Mouse (Mus musculus) megakaryocyte, embryonic 14.5 days (primary cell): ENCODE results near the gene Tpra1. TPM values are rescaled to one million over a fixed set of nuclear protein-coding genes. Genes with fewer than 3 reads are reported as not detected.

Experiments
- H3K27me3 ChIP-seq: replicated peaks from 2 replicates; pipeline ENCODE3; 2012; ENCODE audit warnings: inconsistent platforms
- H3K36me3 ChIP-seq: replicated peaks from 2 replicates; pipeline ENCODE3; 2012; ENCODE audit warnings: low read length, inconsistent platforms, mixed read lengths
- H3K4me1 ChIP-seq: 2 replicates; pipeline ENCODE4 v1.6.1; 2012; ENCODE audit warnings: inconsistent platforms
- H3K4me3 ChIP-seq: replicated peaks from 2 replicates; pipeline ENCODE3; 2012; ENCODE audit warnings: moderate library complexity, mild to moderate bottlenecking, inconsistent platforms
- H3K9me3 ChIP-seq: 2 replicates; pipeline ENCODE4 v1.6.1; 2012; ENCODE audit warnings: inconsistent platforms
- FLI1 ChIP-seq: IDR thresholded peaks from 2 replicates; pipeline ENCODE4 v1.6.1; 2012; ENCODE audit warnings: low read length, inconsistent platforms, mixed read lengths
- GATA1 ChIP-seq: IDR thresholded peaks from 3 replicates; pipeline ENCODE4 v1.6.1; 2012; ENCODE audit warnings: mixed read lengths, low read length, inconsistent platforms, borderline replicate concordance
- polyA plus RNA-seq: library from polyadenylated mRNA; stranded (reverse); fragments of >175 nt; gene quantifications from 2 replicates; pipeline ENCODE4 v1.2.3, GENCODE M21; 2012; ENCODE audit warnings: low replicate concordance; ENCODE audit not compliant: insufficient read depth

The Tpra1 gene
- polyA plus RNA-seq, 1 experiment: 102 TPM

- Histone ChIP-seq H3K9me3 (no peaks in the 10 kb centered on the region), H3K4me1 (peaks cover 10% of the 10 kb centered on the region), H3K4me3 (no peak overlapping the region), H3K27me3 (no peaks in the 10 kb centered on the region), H3K36me3 (peaks cover 100% of the 10 kb centered on the region)
- TF ChIP-seq GATA1 (no peak), FLI1 (no peak)
Measured at GRCm38 (mm10) chr6:88886417-88886967, 15.6 kb upstream of the Tpra1 start.

DNA sequence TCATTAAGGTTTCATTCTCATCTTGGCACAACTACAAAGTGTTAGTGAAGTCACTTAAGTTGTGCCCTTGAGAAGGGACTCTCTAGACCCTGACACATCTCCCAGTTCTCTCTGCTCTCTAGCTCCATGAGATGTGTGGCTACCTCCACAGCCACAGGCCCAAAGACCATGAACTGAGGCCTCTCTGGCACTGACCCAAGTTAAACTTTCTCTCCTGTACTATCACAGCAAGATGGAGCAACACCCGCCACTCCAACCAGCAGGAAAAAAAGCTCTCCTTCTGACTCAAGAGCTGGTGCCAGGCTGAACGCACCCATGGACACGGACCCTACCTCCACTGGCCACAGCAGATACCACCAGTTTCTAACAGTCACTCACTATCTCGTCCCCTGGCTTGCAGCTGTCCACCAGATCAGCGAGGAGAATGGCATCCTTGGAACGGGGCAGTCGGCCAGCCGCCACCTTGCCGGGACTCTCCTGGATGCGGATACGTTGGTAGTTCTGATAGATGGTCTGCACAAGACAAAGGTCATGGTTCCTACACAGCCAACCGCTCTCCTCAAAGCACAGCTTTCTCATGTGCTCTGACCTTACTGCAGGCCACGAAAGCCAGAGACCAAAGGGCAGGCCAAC is 12.5 kb upstream of the Tpra1 start:
- H3K9me3 ChIP-seq: no peaks in the 10 kb centered on the region
- H3K4me3 ChIP-seq: no peak overlapping the region
- TF ChIP-seq FLI1 (no peak), GATA1 (no peak)
- no peaks in the 10 kb centered on the region for H3K27me3 ChIP-seq
- H3K36me3 ChIP-seq: peaks cover 100% of the 10 kb centered on the region
- H3K4me1 ChIP-seq: peaks cover 28% of the 10 kb centered on the region

GRCm38 (mm10) chr6:88890832-88891231 is 11.2 kb upstream of the Tpra1 start:
- TF ChIP-seq GATA1 (no peak), FLI1 (no peak)
- H3K36me3 ChIP-seq: peaks cover 100% of the 10 kb centered on the region

GRCm38 (mm10) chr6:88893559-88893958 is 8.5 kb upstream of the Tpra1 start:
- Histone ChIP-seq H3K9me3 (no peaks in the 10 kb centered on the region), H3K4me1 (peaks cover 51% of the 10 kb centered on the region), H3K27me3 (no peaks in the 10 kb centered on the region), H3K4me3 (no peak overlapping the region), H3K36me3 (peaks cover 87% of the 10 kb centered on the region)
- TF ChIP-seq FLI1: no peak
- TF ChIP-seq GATA1: no peak

More at GRCm38 (mm10) chr6:88890832-88891231, 11.2 kb upstream of the Tpra1 start:
- no peak overlapping the region for H3K4me3 ChIP-seq
- no peaks in the 10 kb centered on the region for H3K27me3 ChIP-seq
- peaks cover 35% of the 10 kb centered on the region for H3K4me1 ChIP-seq
- no peaks in the 10 kb centered on the region for H3K9me3 ChIP-seq

DNA sequence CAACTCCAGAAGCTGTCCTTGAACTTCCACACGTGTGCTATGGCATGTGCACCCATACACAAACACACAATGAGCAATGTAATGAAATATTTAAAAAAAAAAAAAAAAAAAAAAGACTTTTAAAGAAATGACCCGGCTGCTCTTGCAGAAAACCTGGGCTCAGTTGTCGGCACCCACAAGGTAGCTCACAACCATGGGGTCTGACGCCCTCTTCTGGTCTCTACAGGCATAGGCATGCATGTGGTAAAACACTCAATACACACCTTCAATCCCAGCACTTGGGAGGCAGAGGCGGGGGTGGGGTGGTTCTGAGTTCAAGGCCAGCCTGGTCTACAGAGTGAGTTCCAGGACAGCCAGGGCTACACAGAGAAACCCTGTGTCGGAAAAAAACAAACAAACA is 6.1 kb upstream of the Tpra1 start:
- no peak overlapping the region for H3K4me3 ChIP-seq
- no peaks in the 10 kb centered on the region for H3K9me3 ChIP-seq
- peaks cover 65% of the 10 kb centered on the region for H3K4me1 ChIP-seq
- peaks cover 63% of the 10 kb centered on the region for H3K36me3 ChIP-seq
- no peaks in the 10 kb centered on the region for H3K27me3 ChIP-seq
- TF ChIP-seq GATA1 (no peak), FLI1 (no peak)

- no peak for TF ChIP-seq GATA1
- no peak for TF ChIP-seq FLI1
- H3K27me3 ChIP-seq: no peaks in the 10 kb centered on the region
- no peaks in the 10 kb centered on the region for H3K9me3 ChIP-seq
- H3K36me3 ChIP-seq: peaks cover 50% of the 10 kb centered on the region
- peaks cover 67% of the 10 kb centered on the region for H3K4me1 ChIP-seq
- H3K4me3 ChIP-seq: peak overlapping the region; percentile 84
Measured at GRCm38 (mm10) chr6:88897246-88897645, 4.8 kb upstream of the Tpra1 start.

GRCm38 (mm10) chr6:88898534-88899048 is 3.5 kb upstream of the Tpra1 start, which contains the start of gene Mcm2:
TSS of gene Mcm2 (minus strand) at chr6:88898780.
- TF ChIP-seq FLI1: no peak; the same call in 1 of the 2 replicates
- TF ChIP-seq GATA1: no peak
- Histone ChIP-seq H3K27me3 (no peaks in the 10 kb centered on the region), H3K9me3 (no peaks in the 10 kb centered on the region), H3K4me3 (peak within 1 kb of the TSS; percentile 98), H3K36me3 (peaks cover 37% of the 10 kb centered on the region), H3K4me1 (peaks cover 67% of the 10 kb centered on the region)

- TF ChIP-seq FLI1: no peak
- TF ChIP-seq GATA1: no peak
- H3K4me3 ChIP-seq: peak overlapping the region; percentile 62
Measured at GRCm38 (mm10) chr6:88899086-88899485, 3.0 kb upstream of the Tpra1 start.

DNA sequence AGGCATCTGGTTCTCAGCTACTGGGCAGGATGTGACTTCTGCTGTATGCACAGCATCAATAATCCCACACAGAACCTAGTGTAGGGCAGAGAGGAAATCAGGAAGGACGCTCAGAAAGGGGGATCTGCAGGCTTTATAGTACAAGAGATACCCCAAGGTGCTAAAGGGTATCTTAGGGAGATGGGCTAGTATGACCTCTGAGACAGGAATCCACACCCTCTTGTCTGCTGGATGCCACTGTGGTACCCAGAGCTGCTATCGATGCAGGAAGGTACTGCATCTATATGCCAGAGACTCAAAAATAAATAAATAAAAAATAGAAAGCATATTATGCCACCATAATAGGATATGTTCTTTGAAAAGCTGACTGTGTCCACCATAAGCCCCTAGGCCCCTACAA is 2.4 kb upstream of the Tpra1 start:
- TF ChIP-seq FLI1 (no peak), GATA1 (no peak)
- Histone ChIP-seq H3K27me3 (no peaks in the 10 kb centered on the region), H3K36me3 (peaks cover 30% of the 10 kb centered on the region), H3K9me3 (no peaks in the 10 kb centered on the region), H3K4me3 (peak overlapping the region; percentile 47), H3K4me1 (peaks cover 75% of the 10 kb centered on the region)

More at GRCm38 (mm10) chr6:88899086-88899485, 3.0 kb upstream of the Tpra1 start:
- Histone ChIP-seq H3K4me1 (peaks cover 72% of the 10 kb centered on the region), H3K36me3 (peaks cover 32% of the 10 kb centered on the region), H3K9me3 (no peaks in the 10 kb centered on the region), H3K27me3 (no peaks in the 10 kb centered on the region)

- H3K4me3 ChIP-seq: peak overlapping the region; percentile 96
- H3K27me3 ChIP-seq: no peaks in the 10 kb centered on the region
- no peaks in the 10 kb centered on the region for H3K9me3 ChIP-seq
- peaks cover 29% of the 10 kb centered on the region for H3K36me3 ChIP-seq
- TF ChIP-seq FLI1: no peak
- TF ChIP-seq GATA1: no peak
- peaks cover 85% of the 10 kb centered on the region for H3K4me1 ChIP-seq
Measured at GRCm38 (mm10) chr6:88901471-88901870, 580 bp upstream of the Tpra1 start.
